Mouse (Mus musculus): ENCODE results near the gene F830045P16Rik. TPM values are rescaled to one million over a fixed set of nuclear protein-coding genes. Genes with fewer than 3 reads are reported as not detected.
A peak's percentile ranks its signal among the peaks of the same experiment; 100 is the strongest.

F830045P16Rik gene
- total and polyA plus RNA-seq, 3 experiments = not detected

DNA sequence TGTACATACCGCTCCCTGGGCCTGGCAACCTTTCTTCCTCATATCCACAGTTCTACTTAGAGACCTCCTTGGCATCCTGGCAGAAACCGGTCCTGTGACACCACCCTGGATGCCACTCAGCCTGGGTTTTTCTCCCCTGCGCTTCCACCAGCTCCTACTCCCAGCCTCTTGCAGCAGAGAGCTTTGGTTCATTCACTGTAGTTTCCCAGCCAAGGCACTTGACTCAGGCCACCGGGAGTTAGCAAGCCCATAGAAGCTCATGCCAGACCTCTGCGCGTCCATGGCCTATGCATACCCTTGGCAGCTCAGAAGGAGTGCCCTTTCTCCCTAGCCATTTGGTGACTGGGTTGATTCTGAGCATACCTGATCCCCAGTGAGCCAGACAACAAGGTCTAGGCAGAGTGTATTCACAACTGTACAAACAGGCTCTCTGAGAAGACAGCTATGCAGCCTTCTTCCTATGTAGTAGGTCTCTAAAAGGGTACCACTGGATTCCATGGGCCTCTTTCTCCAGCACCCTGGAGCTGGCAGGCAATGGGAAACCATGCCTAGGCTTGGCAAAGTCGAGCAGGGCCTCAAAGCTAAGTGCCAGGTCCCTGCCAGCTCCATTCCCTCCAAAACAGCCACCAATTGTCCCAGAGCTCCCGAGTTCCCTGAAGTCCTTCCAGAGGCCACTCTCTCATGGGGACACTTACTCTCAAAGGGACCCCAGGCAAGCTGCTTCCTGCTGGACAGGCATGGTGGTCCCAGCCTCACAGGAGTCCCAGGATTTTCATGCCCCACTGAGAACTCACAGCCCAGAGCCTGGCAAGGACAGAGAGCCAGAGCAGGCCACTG lies 40.4 kb upstream of the F830045P16Rik start:
- H3K27me3 ChIP-seq (replicated peaks) = peaks cover 4% of the 10 kb centered on the region
- no peak for DNase-seq (ENCODE audit: extremely low read depth)
- no peak overlapping the region for H3K4me2 ChIP-seq (ENCODE audit: insufficient read depth, low read depth, poor library complexity, severe bottlenecking)
- no peaks in the 10 kb centered on the region for H3K36me3 ChIP-seq (replicated peaks in 1 of 2; ENCODE audit: control insufficient read depth in 1 of 2, insufficient read depth in 1 of 2, low read length in 1 of 2)
- H3K79me2 ChIP-seq (replicated peaks; ENCODE audit: control insufficient read depth, extremely low read depth, insufficient read depth, poor library complexity, severe bottlenecking) = no peaks in the 10 kb centered on the region
- no peak overlapping the region for H3K4me3 ChIP-seq (replicated peaks in 1 of 3; ENCODE audit: low read depth in 2 of 3, low read length in 2 of 3, poor library complexity in 1 of 3)
- no peaks in the 10 kb centered on the region for H3K9me3 ChIP-seq (replicated peaks; ENCODE audit: low read length)
- in situ Hi-C loops (cut with MboI; ENCODE audit: low pct_ligation_motif_present, low pct_unique_long_range_greater_than_20kb, low sequenced_read_pairs) (no loop called here), dilution Hi-C loops (cut with MboI; ENCODE audit: extremely low pct_ligation_motif_present, extremely low pct_unique_long_range_greater_than_20kb, low sequenced_read_pairs) (no loop called here)
- H3K27ac ChIP-seq (ENCODE audit: insufficient read depth, low read depth) = no peak overlapping the region
- no peak for TF ChIP-seq MAZ (IDR thresholded peaks at IDR 0.05; ENCODE audit: low read depth, low read length)
- TF ChIP-seq SMC3 (IDR thresholded peaks at IDR 0.05; ENCODE audit: low read depth, low read length) = no peak
- H3K4me1 ChIP-seq (ENCODE audit: control insufficient read depth in 1 of 2, insufficient read depth in 2 of 2) = peaks cover 16 to 32% of the 10 kb centered on the region in 2 experiments
- no peak overlapping the region for H3K9ac ChIP-seq (ENCODE audit: insufficient read depth, low read depth)

DNA sequence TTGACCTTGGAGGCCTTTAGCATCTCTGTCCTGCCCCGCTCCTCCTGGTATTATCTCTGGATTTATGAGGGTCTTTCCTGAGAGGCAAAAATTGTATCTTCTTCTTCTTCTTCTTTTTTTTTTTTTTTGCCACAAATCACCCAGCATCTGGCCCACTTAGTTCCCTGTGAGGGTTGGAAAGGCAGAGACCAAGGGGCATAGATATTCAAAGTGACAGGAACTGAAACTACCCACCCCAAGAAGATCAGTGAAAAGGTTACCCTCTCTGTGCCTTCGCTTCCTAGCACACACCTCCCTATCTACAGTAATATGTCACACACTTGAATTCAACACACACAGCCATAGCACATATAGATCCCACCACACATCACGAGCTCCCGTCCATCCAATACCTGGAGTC lies 38.7 kb upstream of the F830045P16Rik start:
- Histone ChIP-seq H3K4me2 (ENCODE audit: insufficient read depth, low read depth, poor library complexity, severe bottlenecking) (peak overlapping the region; percentile 99), H3K27ac (ENCODE audit: insufficient read depth, low read depth) (no peak overlapping the region), H3K9ac (ENCODE audit: insufficient read depth, low read depth) (no peak overlapping the region), H3K4me3 (replicated peaks in 1 of 3; ENCODE audit: low read depth in 2 of 3, low read length in 2 of 3, poor library complexity in 1 of 3) (no peak overlapping the region), H3K4me1 (ENCODE audit: control insufficient read depth in 1 of 2, insufficient read depth in 2 of 2) (peaks cover 16 to 32% of the 10 kb centered on the region in 2 experiments), H3K9me3 (replicated peaks; ENCODE audit: low read length) (no peaks in the 10 kb centered on the region), H3K79me2 (replicated peaks; ENCODE audit: control insufficient read depth, extremely low read depth, insufficient read depth, poor library complexity, severe bottlenecking) (no peaks in the 10 kb centered on the region), H3K27me3 (replicated peaks) (peaks cover 4% of the 10 kb centered on the region), H3K36me3 (replicated peaks in 1 of 2; ENCODE audit: control insufficient read depth in 1 of 2, insufficient read depth in 1 of 2, low read length in 1 of 2) (no peaks in the 10 kb centered on the region)
- DNase-seq (ENCODE audit: extremely low read depth) = peak; percentile 62
- in situ Hi-C loops (cut with MboI; ENCODE audit: low pct_ligation_motif_present, low pct_unique_long_range_greater_than_20kb, low sequenced_read_pairs) (no loop called here), dilution Hi-C loops (cut with MboI; ENCODE audit: extremely low pct_ligation_motif_present, extremely low pct_unique_long_range_greater_than_20kb, low sequenced_read_pairs) (no loop called here)
- TF ChIP-seq CTCF (conservative IDR thresholded peaks at IDR 0.05 in 1 of 2, IDR thresholded peaks at IDR 0.05 in 1 of 2; ENCODE audit: low read depth in 2 of 2, low read length in 2 of 2) (no peak), JUND (conservative IDR thresholded peaks at IDR 0.05; ENCODE audit: low read depth, low read length) (no peak), UBTF (IDR thresholded peaks at IDR 0.05; ENCODE audit: low read depth, low read length) (no peak), ELF1 (IDR thresholded peaks at IDR 0.05; ENCODE audit: low read depth, low read length) (no peak), CHD2 (IDR thresholded peaks at IDR 0.05; ENCODE audit: low read length) (peak; percentile 46; the same call in 1 of the 2 replicates), RAD21 (IDR thresholded peaks at IDR 0.05; ENCODE audit: low read depth, low read length) (no peak; the same call in 1 of the 2 replicates), MEF2A (IDR thresholded peaks at IDR 0.05; ENCODE audit: borderline replicate concordance, low read depth, low read length) (peak; percentile 39; the same call in 1 of the 2 replicates), ETS1 (conservative IDR thresholded peaks at IDR 0.05; ENCODE audit: low read depth, low read length) (no peak), TBP (conservative IDR thresholded peaks at IDR 0.05; ENCODE audit: low read depth, low read length) (no peak), EP300 (IDR thresholded peaks at IDR 0.05; ENCODE audit: low read length) (peak; percentile 94), MXI1 (IDR thresholded peaks at IDR 0.05; ENCODE audit: low read depth, low read length) (no peak), MAFK (IDR thresholded peaks at IDR 0.05; ENCODE audit: insufficient replicate concordance, low read length) (no peak), SIN3A (IDR thresholded peaks at IDR 0.05; ENCODE audit: low read length) (no peak), IRF4 (IDR thresholded peaks at IDR 0.05; ENCODE audit: low read depth, low read length) (peak; percentile 90), ZNF384 (IDR thresholded peaks at IDR 0.05; ENCODE audit: low read depth, low read length) (peak; percentile 88), PAX5 (IDR thresholded peaks at IDR 0.05; ENCODE audit: low read length) (no peak), TCF12 (IDR thresholded peaks at IDR 0.05; ENCODE audit: low read depth, low read length) (0 out of 2 replicates have a peak, but pooled peaks have one; percentile 22), BHLHE40 (IDR thresholded peaks at IDR 0.05; ENCODE audit: low read depth, low read length) (0 out of 2 replicates have a peak, but pooled peaks have one; percentile 3), MYC (IDR thresholded peaks at IDR 0.05; ENCODE audit: low read depth, low read length) (no peak), MAX (IDR thresholded peaks at IDR 0.05; ENCODE audit: low read length) (no peak), KAT2A (IDR thresholded peaks at IDR 0.05; ENCODE audit: insufficient replicate concordance, low read length) (no peak), NRF1 (IDR thresholded peaks at IDR 0.05; ENCODE audit: low read depth, low read length) (no peak), E2F4 (IDR thresholded peaks at IDR 0.05; ENCODE audit: insufficient replicate concordance, low read depth, low read length) (no peak), NELFE (IDR thresholded peaks at IDR 0.05; ENCODE audit: low read depth, low read length) (no peak), ZMIZ1 (IDR thresholded peaks at IDR 0.05; ENCODE audit: low read depth, low read length) (no peak), POLR2AphosphoS2 (IDR thresholded peaks at IDR 0.05; ENCODE audit: low read depth, low read length) (no peak), ZC3H11A (IDR thresholded peaks at IDR 0.05; ENCODE audit: low read depth, low read length) (no peak), HCFC1 (IDR thresholded peaks at IDR 0.05; ENCODE audit: low read depth, low read length) (no peak), USF2 (conservative IDR thresholded peaks at IDR 0.05; ENCODE audit: low read depth, low read length) (no peak), USF1 (IDR thresholded peaks at IDR 0.05; ENCODE audit: low read depth, low read length) (no peak)
